Mouse (Mus musculus): ENCODE measurements at regions not wholly inside any gene's neighbourhood (a gene's known extent, or its start where the extent isn't known, plus 50 kb on each side); places are given as distances from the start of the nearest gene placed in this dataset.

GRCm38 (mm10) chr9:94589672-94590071 is 51.8 kb upstream of the 1190002N15Rik start:
- TF ChIP-seq POLR2A (IDR thresholded peaks at IDR 0.05; ENCODE audit: borderline replicate concordance, extremely low read depth, insufficient read depth, insufficient read length, poor library complexity, severe bottlenecking) (no peak), CTCF (IDR thresholded peaks at IDR 0.05; ENCODE audit: borderline replicate concordance, extremely low read depth, insufficient read depth, insufficient read length) (no peak)
- no peak for DNase-seq (ENCODE audit: low read depth)

GRCm38 (mm10) chr9:94604993-94605392 is 64.7 kb upstream of the Slc9a9 start:
- no peak for TF ChIP-seq POLR2A (IDR thresholded peaks at IDR 0.05; ENCODE audit: borderline replicate concordance, extremely low read depth, insufficient read depth, insufficient read length, poor library complexity, severe bottlenecking)
- no peak for TF ChIP-seq CTCF (IDR thresholded peaks at IDR 0.05; ENCODE audit: borderline replicate concordance, extremely low read depth, insufficient read depth, insufficient read length)
- DNase-seq (ENCODE audit: low read depth): no peak

DNA sequence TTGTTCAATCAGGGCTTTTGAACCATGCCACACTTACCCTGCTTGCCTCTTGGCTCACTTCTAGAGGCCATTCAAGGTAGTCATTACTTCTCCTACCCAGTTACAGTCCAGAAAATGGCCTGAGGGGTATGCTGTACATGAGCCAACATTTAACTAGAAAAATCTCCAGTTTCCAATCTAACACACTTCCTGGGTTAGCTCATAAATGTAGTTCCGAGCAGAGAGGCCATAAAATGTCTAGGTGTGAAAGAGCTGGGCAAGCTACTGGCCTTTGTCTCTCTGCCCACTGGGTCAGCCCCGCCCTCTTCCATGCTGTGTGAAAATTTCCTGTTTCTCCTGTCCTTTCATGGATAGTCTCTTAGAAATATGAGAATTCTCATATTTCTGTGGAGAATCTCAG is 63.3 kb upstream of the Slc9a9 start:
- no peak for TF ChIP-seq POLR2A (IDR thresholded peaks at IDR 0.05; ENCODE audit: borderline replicate concordance, extremely low read depth, insufficient read depth, insufficient read length, poor library complexity, severe bottlenecking)
- no peak for TF ChIP-seq CTCF (IDR thresholded peaks at IDR 0.05; ENCODE audit: borderline replicate concordance, extremely low read depth, insufficient read depth, insufficient read length)
- peak; percentile 9 for DNase-seq (ENCODE audit: low read depth)

DNA sequence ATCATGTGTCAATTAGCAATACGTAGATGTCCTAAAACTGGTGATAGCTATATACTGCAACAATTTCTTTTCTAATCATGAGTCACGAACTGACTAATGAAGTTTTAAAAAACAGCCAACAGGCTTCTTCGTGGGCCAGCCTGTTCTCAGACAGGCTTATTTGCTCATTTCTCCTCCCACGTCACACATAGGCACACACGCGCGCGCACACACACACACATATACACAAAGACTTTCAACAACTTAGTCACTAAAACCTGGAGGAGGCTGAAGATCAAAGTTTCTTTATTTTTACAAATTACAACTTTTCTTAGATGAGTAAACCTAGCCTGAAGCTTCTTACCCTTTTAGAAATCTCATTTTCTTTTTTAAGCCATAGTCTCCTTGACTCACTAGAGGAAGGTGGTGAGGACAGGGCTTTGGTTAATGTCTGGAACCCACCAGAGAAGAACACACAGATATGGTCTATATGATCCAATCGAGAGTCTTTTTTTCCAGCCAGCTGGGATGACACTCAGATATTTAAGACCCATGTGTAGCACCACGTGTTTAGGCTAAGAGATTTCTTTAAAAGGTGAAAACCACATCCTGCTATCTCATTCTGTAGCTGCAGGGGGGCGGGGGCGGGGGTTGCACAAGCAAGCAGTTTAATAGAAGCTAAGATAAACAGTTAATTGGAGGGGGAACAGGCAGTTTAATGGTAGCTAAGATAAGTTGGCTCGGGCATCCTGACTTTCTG is 62.5 kb upstream of the Slc9a9 start:
- DNase-seq (ENCODE audit: low read depth): no peak
- no peak for TF ChIP-seq CTCF (IDR thresholded peaks at IDR 0.05; ENCODE audit: borderline replicate concordance, extremely low read depth, insufficient read depth, insufficient read length)
- TF ChIP-seq POLR2A (IDR thresholded peaks at IDR 0.05; ENCODE audit: borderline replicate concordance, extremely low read depth, insufficient read depth, insufficient read length, poor library complexity, severe bottlenecking): no peak

GRCm38 (mm10) chr9:94607750-94608106 is 62.0 kb upstream of the Slc9a9 start:
- no peak for TF ChIP-seq CTCF (IDR thresholded peaks at IDR 0.05; ENCODE audit: borderline replicate concordance, extremely low read depth, insufficient read depth, insufficient read length)
- no peak for TF ChIP-seq POLR2A (IDR thresholded peaks at IDR 0.05; ENCODE audit: borderline replicate concordance, extremely low read depth, insufficient read depth, insufficient read length, poor library complexity, severe bottlenecking)
- DNase-seq (ENCODE audit: low read depth): no peak

DNA sequence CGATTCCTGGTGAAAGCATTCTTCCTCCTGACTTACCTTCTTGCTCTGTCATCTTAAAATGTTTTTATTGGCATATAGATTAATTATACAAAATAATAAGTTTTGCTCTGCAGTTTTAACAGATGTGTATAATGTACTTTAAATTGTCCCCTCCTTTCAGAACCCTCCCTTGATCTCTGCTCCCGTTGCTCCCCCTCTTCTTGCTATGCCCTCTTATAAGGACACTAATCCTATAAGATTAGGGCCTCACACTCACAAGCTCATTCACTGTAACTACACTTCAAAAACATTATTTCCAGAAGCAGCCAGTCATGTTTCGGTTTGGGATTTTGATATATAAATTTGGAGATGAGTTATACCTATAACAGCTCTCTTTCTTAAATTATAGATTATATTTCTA is 59.6 kb upstream of the Slc9a9 start:
- TF ChIP-seq POLR2A (IDR thresholded peaks at IDR 0.05; ENCODE audit: borderline replicate concordance, extremely low read depth, insufficient read depth, insufficient read length, poor library complexity, severe bottlenecking) (no peak), CTCF (IDR thresholded peaks at IDR 0.05; ENCODE audit: borderline replicate concordance, extremely low read depth, insufficient read depth, insufficient read length) (no peak)
- peak; percentile 34 for DNase-seq (ENCODE audit: low read depth)

DNA sequence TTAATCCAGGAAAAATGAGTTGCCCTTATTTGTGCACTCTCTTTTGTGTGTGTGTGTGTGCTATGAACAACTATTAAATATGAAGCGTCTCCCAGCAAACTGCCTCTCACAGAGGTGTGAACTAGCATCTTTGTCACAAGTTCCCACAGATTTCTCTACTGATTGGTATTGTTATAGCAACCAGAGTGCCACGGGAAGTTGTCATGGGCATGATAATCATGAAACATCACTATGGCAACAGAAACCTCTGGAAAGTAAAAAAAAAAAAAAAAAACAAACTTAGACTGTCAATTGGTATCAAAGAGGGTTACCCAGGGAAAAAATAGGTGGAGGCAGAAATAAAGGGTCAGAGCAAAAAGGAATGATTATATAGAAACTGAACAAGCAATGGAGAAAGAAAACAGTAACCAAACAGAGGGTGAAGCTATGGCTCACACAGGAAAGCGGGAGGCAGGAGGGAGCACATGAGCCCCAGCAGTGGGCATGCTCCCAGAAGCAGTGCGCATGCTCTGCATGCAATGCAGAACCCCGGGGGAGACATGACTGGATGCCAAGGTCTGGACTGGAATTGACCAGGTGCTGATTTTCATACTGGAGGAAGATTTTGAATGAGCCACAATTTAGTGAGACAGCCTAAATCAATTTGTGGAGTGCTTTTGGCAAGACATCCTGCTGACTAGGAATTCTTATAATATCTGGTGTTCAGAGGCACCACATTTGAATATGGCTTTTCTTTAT is 58.9 kb upstream of the Slc9a9 start:
- TF ChIP-seq POLR2A (IDR thresholded peaks at IDR 0.05; ENCODE audit: borderline replicate concordance, extremely low read depth, insufficient read depth, insufficient read length, poor library complexity, severe bottlenecking) (no peak), CTCF (IDR thresholded peaks at IDR 0.05; ENCODE audit: borderline replicate concordance, extremely low read depth, insufficient read depth, insufficient read length) (no peak)
- peak; percentile 87 for DNase-seq (ENCODE audit: low read depth)

GRCm38 (mm10) chr9:94613891-94614671 is 55.6 kb upstream of the Slc9a9 start:
- peak; percentile 65; the same call in 1 of the 2 replicates for TF ChIP-seq CTCF (IDR thresholded peaks at IDR 0.05; ENCODE audit: borderline replicate concordance, extremely low read depth, insufficient read depth, insufficient read length)
- no peak for TF ChIP-seq POLR2A (IDR thresholded peaks at IDR 0.05; ENCODE audit: borderline replicate concordance, extremely low read depth, insufficient read depth, insufficient read length, poor library complexity, severe bottlenecking)
- peak; percentile 92 for DNase-seq (ENCODE audit: low read depth)

DNA sequence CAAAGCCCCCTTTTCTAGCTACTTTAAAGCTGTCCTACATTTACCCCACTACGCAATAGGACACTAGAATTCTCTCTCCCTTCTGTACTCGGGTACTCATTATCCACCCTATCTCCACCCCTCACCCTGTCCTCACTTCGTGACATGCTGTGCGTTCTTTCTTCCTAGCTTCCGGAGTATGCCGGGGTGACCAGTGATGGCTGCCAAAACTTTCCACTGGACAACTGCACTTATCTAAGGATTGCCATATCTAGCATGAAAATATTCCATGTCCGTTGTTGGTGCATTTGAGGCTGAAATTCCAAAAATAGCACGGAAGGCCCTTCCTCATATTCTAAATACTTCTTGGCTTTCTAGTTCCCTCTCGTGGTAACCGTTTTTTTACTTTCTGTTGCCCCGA is 54.5 kb upstream of the Slc9a9 start:
- DNase-seq (ENCODE audit: low read depth): no peak

GRCm38 (mm10) chr9:94618079-94618786 is 51.5 kb upstream of the Slc9a9 start:
- TF ChIP-seq CTCF (IDR thresholded peaks at IDR 0.05; ENCODE audit: borderline replicate concordance, extremely low read depth, insufficient read depth, insufficient read length) (no peak), POLR2A (IDR thresholded peaks at IDR 0.05; ENCODE audit: borderline replicate concordance, extremely low read depth, insufficient read depth, insufficient read length, poor library complexity, severe bottlenecking) (no peak)
- DNase-seq (ENCODE audit: low read depth): no peak

More for the DNA sequence above, 54.5 kb upstream of the Slc9a9 start:
- TF ChIP-seq CTCF (IDR thresholded peaks at IDR 0.05; ENCODE audit: borderline replicate concordance, extremely low read depth, insufficient read depth, insufficient read length): no peak
- TF ChIP-seq POLR2A (IDR thresholded peaks at IDR 0.05; ENCODE audit: borderline replicate concordance, extremely low read depth, insufficient read depth, insufficient read length, poor library complexity, severe bottlenecking): no peak

Data from brain, embryonic 14.5 days (tissue).